Mouse (Mus musculus) MEL (cell line): Measurements from ENCODE around the gene Nrxn3. TPM values are rescaled to one million over a fixed set of nuclear protein-coding genes. Genes with fewer than 3 reads are reported as not detected.

Experiments used
- DNase-seq: peaks from one replicate; pipeline ENCODE4 v3.0.0; 2011; ENCODE audit warnings: low read depth, low spot score
- H3K27ac ChIP-seq: 2 replicates; pipeline ENCODE4 v1.5.1; 2012; ENCODE audit warnings: low read depth, mild to moderate bottlenecking, control low read depth, low read length, moderate library complexity; ENCODE audit not compliant: control insufficient read depth
- H3K27me3 ChIP-seq, 2 experiments: fragments of 150-350 bp in 1 of 2; sonication (generic) in 1 of 2; 2 replicates each; pipeline ENCODE4 v1.6.1; 2012; ENCODE audit warnings: low read length in 2 of 2, mild to moderate bottlenecking in 2 of 2, improper control_type of control experiment in 1 of 2, moderate library complexity in 1 of 2; ENCODE audit not compliant: insufficient read depth in 2 of 2, control insufficient read depth in 1 of 2
- H3K36me3 ChIP-seq, 2 experiments: 2 replicates each; pipeline ENCODE4 v1.6.1; 2012 to 2014; ENCODE audit warnings: low read length in 2 of 2, improper control_type of control experiment in 1 of 2, inconsistent platforms in 1 of 2, mild to moderate bottlenecking in 1 of 2; ENCODE audit not compliant: insufficient read depth in 2 of 2, control insufficient read depth in 1 of 2
- H3K4me1 ChIP-seq, 2 experiments: fragments of 150-350 bp in 1 of 2; sonication (generic) in 1 of 2; 2 replicates each; pipeline ENCODE4 v1.6.1; 2012; ENCODE audit warnings: low read length in 2 of 2, improper control_type of control experiment in 1 of 2, mild to moderate bottlenecking in 1 of 2; ENCODE audit not compliant: insufficient read depth in 2 of 2, control insufficient read depth in 1 of 2
- H3K4me3 ChIP-seq, 2 experiments: fragments of 150-350 bp in 1 of 2; sonication (generic) in 1 of 2; 2 replicates each; pipeline ENCODE4 v1.5.1; 2012; ENCODE audit warnings: low read depth in 2 of 2, low read length in 2 of 2, mild to moderate bottlenecking in 2 of 2, moderate library complexity in 2 of 2, control low read depth in 1 of 2, improper control_type of control experiment in 1 of 2; ENCODE audit not compliant: control insufficient read depth in 1 of 2, insufficient read depth in 1 of 2
- H3K79me2 ChIP-seq: 2 replicates; pipeline ENCODE4 v1.6.1; 2012; ENCODE audit warnings: mild to moderate bottlenecking, low read length, moderate library complexity; ENCODE audit not compliant: control insufficient read depth, poor library complexity, insufficient read depth
- H3K9ac ChIP-seq: 2 replicates; pipeline ENCODE4 v1.6.1; 2012; ENCODE audit warnings: low read depth, mild to moderate bottlenecking, control low read depth, low read length, moderate library complexity; ENCODE audit not compliant: control insufficient read depth, poor library complexity, severe bottlenecking
- H3K9me3 ChIP-seq: fragments of 150-350 bp; sonication (generic); replicated peaks from 2 replicates; pipeline ENCODE4 v1.6.1; 2012; ENCODE audit warnings: mild to moderate bottlenecking, low read length, improper control_type of control experiment, moderate library complexity; ENCODE audit not compliant: insufficient read depth
- BHLHE40 ChIP-seq: IDR thresholded peaks from 2 replicates; pipeline ENCODE4 v1.6.1; 2012; ENCODE audit warnings: low read depth, mild to moderate bottlenecking, inconsistent platforms, low read length, improper control_type of control experiment, borderline replicate concordance
- CHD1 ChIP-seq: IDR thresholded peaks from 2 replicates; pipeline ENCODE4 v1.6.1; 2012; ENCODE audit warnings: low read depth, mild to moderate bottlenecking, inconsistent platforms, low read length, improper control_type of control experiment
- CHD2 ChIP-seq: IDR thresholded peaks from 2 replicates; pipeline ENCODE4 v1.6.1; 2011; ENCODE audit warnings: low read length, improper control_type of control experiment
- CTCF ChIP-seq, 3 experiments: IDR thresholded peaks in 2 of 3; conservative IDR thresholded peaks in 1 of 3; 2 replicates each; pipeline ENCODE4 v1.5.1; 2011 to 2012; ENCODE audit warnings: low read length in 3 of 3, low read depth in 2 of 3, mild to moderate bottlenecking in 2 of 3, improper control_type of control experiment in 1 of 3, inconsistent platforms in 1 of 3, mixed read lengths in 1 of 3, moderate library complexity in 1 of 3; ENCODE audit not compliant: control insufficient read depth in 1 of 3, insufficient read depth in 1 of 3, poor library complexity in 1 of 3, severe bottlenecking in 1 of 3
- E2F4 ChIP-seq: IDR thresholded peaks from 2 replicates; pipeline ENCODE4 v1.6.1; 2011; ENCODE audit warnings: low read depth, low read length, improper control_type of control experiment, borderline replicate concordance
- EP300 ChIP-seq, 2 experiments: IDR thresholded peaks; 2 replicates each; pipeline ENCODE4 v1.6.1; 2011; ENCODE audit warnings: improper control_type of control experiment in 2 of 2, low read length in 2 of 2, low read depth in 1 of 2, mild to moderate bottlenecking in 1 of 2
- ETS1 ChIP-seq: IDR thresholded peaks from 2 replicates; pipeline ENCODE4 v1.6.1; 2012; ENCODE audit warnings: low read depth, mild to moderate bottlenecking, inconsistent platforms, low read length, improper control_type of control experiment, moderate library complexity
- GABPA ChIP-seq: IDR thresholded peaks from 2 replicates; pipeline ENCODE4 v1.6.1; 2012; ENCODE audit warnings: low read depth, mild to moderate bottlenecking, inconsistent platforms, low read length, improper control_type of control experiment, moderate library complexity
- GATA1 ChIP-seq: IDR thresholded peaks from 2 replicates; pipeline ENCODE4 v1.6.1; 2011; ENCODE audit warnings: low read depth, low read length, improper control_type of control experiment
- HCFC1 ChIP-seq: IDR thresholded peaks from 2 replicates; pipeline ENCODE4 v1.6.1; 2012; ENCODE audit warnings: low read depth, mild to moderate bottlenecking, inconsistent platforms, low read length, improper control_type of control experiment, moderate library complexity
- JUND ChIP-seq: IDR thresholded peaks from 2 replicates; pipeline ENCODE4 v1.6.1; 2011; ENCODE audit warnings: low read depth, mild to moderate bottlenecking, improper control_type of control experiment, low read length
- MAFK ChIP-seq: IDR thresholded peaks from 2 replicates; pipeline ENCODE4 v1.6.1; 2011; ENCODE audit warnings: low read depth, mild to moderate bottlenecking, low read length, improper control_type of control experiment, borderline replicate concordance
- MAX ChIP-seq: IDR thresholded peaks from 2 replicates; pipeline ENCODE4 v1.6.1; 2011; ENCODE audit warnings: low read length, improper control_type of control experiment
- MAZ ChIP-seq: IDR thresholded peaks from 2 replicates; pipeline ENCODE4 v1.6.1; 2012; ENCODE audit warnings: low read depth, mild to moderate bottlenecking, inconsistent platforms, low read length, improper control_type of control experiment
- MYB ChIP-seq: IDR thresholded peaks from 2 replicates; pipeline ENCODE4 v1.6.1; 2011; ENCODE audit warnings: mild to moderate bottlenecking, low read depth, low read length, improper control_type of control experiment
- MYC ChIP-seq: IDR thresholded peaks from 2 replicates; pipeline ENCODE4 v1.6.1; 2011; ENCODE audit warnings: low read depth, mild to moderate bottlenecking, low read length, improper control_type of control experiment, moderate library complexity
- POLR2A ChIP-seq, 2 experiments: IDR thresholded peaks; 2 replicates each; pipeline ENCODE4 v1.6.1; 2011 to 2012; ENCODE audit warnings: low read length in 2 of 2, mild to moderate bottlenecking in 2 of 2, control low read depth in 1 of 2, improper control_type of control experiment in 1 of 2, low read depth in 1 of 2, moderate library complexity in 1 of 2; ENCODE audit not compliant: control insufficient read depth in 1 of 2, insufficient read depth in 1 of 2, poor library complexity in 1 of 2
- RAD21 ChIP-seq: IDR thresholded peaks from 2 replicates; pipeline ENCODE4 v1.6.1; 2011; ENCODE audit warnings: mild to moderate bottlenecking, low read depth, low read length, improper control_type of control experiment
- RCOR1 ChIP-seq: IDR thresholded peaks from 2 replicates; pipeline ENCODE4 v1.6.1; 2012; ENCODE audit warnings: low read depth, mild to moderate bottlenecking, inconsistent platforms, low read length, improper control_type of control experiment
- SIN3A ChIP-seq: IDR thresholded peaks from 2 replicates; pipeline ENCODE4 v1.6.1; 2012; ENCODE audit warnings: low read length, improper control_type of control experiment, inconsistent platforms
- SMC3 ChIP-seq: IDR thresholded peaks from 2 replicates; pipeline ENCODE4 v1.6.1; 2011; ENCODE audit warnings: low read depth, low read length, improper control_type of control experiment
- TAL1 ChIP-seq: IDR thresholded peaks from 2 replicates; pipeline ENCODE4 v1.6.1; 2012; ENCODE audit warnings: mild to moderate bottlenecking, inconsistent platforms, low read length, moderate library complexity, mixed read lengths
- TBP ChIP-seq: IDR thresholded peaks from 2 replicates; pipeline ENCODE4 v1.8.0; 2011; ENCODE audit warnings: low read depth, low read length, improper control_type of control experiment
- TCF12 ChIP-seq: IDR thresholded peaks from 2 replicates; pipeline ENCODE4 v1.6.1; 2014; ENCODE audit warnings: low read depth, mild to moderate bottlenecking, inconsistent platforms, low read length, improper control_type of control experiment, moderate library complexity
- UBTF ChIP-seq: IDR thresholded peaks from 2 replicates; pipeline ENCODE4 v1.6.1; 2012; ENCODE audit warnings: low read depth, mild to moderate bottlenecking, inconsistent platforms, low read length, improper control_type of control experiment, moderate library complexity, borderline replicate concordance; ENCODE audit not compliant: insufficient read depth
- USF2 ChIP-seq, 2 experiments: IDR thresholded peaks; 2 replicates each; pipeline ENCODE4 v1.6.1; 2011 to 2012; ENCODE audit warnings: improper control_type of control experiment in 2 of 2, low read length in 2 of 2, borderline replicate concordance in 1 of 2, inconsistent platforms in 1 of 2, low read depth in 1 of 2, mild to moderate bottlenecking in 1 of 2; ENCODE audit not compliant: insufficient read depth in 1 of 2
- ZC3H11A ChIP-seq: IDR thresholded peaks from 2 replicates; pipeline ENCODE4 v1.6.1; 2012; ENCODE audit warnings: low read depth, mild to moderate bottlenecking, inconsistent platforms, low read length, improper control_type of control experiment
- ZNF384 ChIP-seq: IDR thresholded peaks from 2 replicates; pipeline ENCODE4 v1.6.1; 2012; ENCODE audit warnings: low read depth, mild to moderate bottlenecking, inconsistent platforms, low read length, improper control_type of control experiment
- polyA plus RNA-seq, 2 experiments: library from polyadenylated mRNA; stranded (reverse) in 1 of 2; unstranded in 1 of 2; fragments of >175 nt in 1 of 2; fragments of >200 nt in 1 of 2; gene quantifications; 2 replicates each; pipeline versions ENCODE4 v1.2.1 to v1.2.4; 2012; ENCODE audit warnings: low replicate concordance in 2 of 2, low read depth in 1 of 2; ENCODE audit not compliant: insufficient read length in 2 of 2, insufficient read depth in 1 of 2, missing spikeins in 1 of 2
- total RNA-seq: library from RNA; depleted of rRNA; stranded (reverse); fragments of 300-350 nt; gene quantifications from 2 replicates; pipeline ENCODE4 v1.2.3, GENCODE M21; 2012

Nrxn3 gene
- total and polyA plus RNA-seq, 3 experiments, result not detected

- no peak for DNase-seq
- H3K27me3 ChIP-seq, result no peaks in the 10 kb centered on the region
- no peaks in the 10 kb centered on the region for H3K9me3 ChIP-seq
- H3K79me2 ChIP-seq, result no peaks in the 10 kb centered on the region
- no peak overlapping the region for H3K4me3 ChIP-seq
- TF ChIP-seq ZNF384, result no peak
- TF ChIP-seq HCFC1, result no peak
- no peak for TF ChIP-seq TCF12
- no peak for TF ChIP-seq ETS1
- no peak for TF ChIP-seq CHD2
- TF ChIP-seq MAZ, result no peak
- no peak for TF ChIP-seq MAX
- no peak for TF ChIP-seq EP300 (IDR thresholded peaks at IDR 0.05; ENCODE audit: low read depth in 1 of 2, low read length in 2 of 2)
- TF ChIP-seq MYB, result no peak
- TF ChIP-seq UBTF, result no peak
- TF ChIP-seq MAFK, result no peak
- no peak for TF ChIP-seq ZC3H11A
- no peak for TF ChIP-seq GABPA
- no peak for TF ChIP-seq TAL1
- TF ChIP-seq E2F4, result no peak
- TF ChIP-seq CHD1, result no peak
- no peak for TF ChIP-seq SMC3
- no peak for TF ChIP-seq BHLHE40
- no peak for TF ChIP-seq SIN3A
- H3K27ac ChIP-seq, result no peak overlapping the region
- H3K4me1 ChIP-seq, result no peaks in the 10 kb centered on the region
- H3K36me3 ChIP-seq, result no peaks in the 10 kb centered on the region
- no peak overlapping the region for H3K9ac ChIP-seq
Observed at GRCm38 (mm10) chr12:89016436-89016835, 293.8 kb downstream of the Nrxn3 start.

DNA sequence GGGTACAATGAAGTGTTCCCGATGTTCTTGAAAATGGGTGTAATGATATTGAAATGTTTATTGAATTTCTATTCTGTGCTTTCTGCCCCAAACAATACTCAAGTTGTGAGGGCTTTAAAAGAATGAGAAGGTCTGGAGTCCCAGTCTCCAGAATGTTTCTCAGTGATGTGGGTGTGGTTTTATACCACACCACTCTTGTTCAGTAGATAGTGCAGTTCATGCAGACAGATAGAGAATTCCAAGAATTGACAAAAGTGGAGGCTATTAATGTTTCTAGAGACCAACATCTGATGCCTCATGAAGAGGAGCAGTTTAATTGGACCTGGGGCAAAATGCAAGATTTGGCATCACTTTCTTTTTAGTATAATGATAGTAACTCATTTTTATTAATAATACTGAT lies 302.5 kb downstream of the Nrxn3 start:
- Histone ChIP-seq H3K9ac (no peak overlapping the region), H3K4me3 (no peak overlapping the region), H3K36me3 (no peaks in the 10 kb centered on the region), H3K27ac (no peak overlapping the region), H3K27me3 (no peaks in the 10 kb centered on the region), H3K79me2 (no peaks in the 10 kb centered on the region), H3K4me1 (no peaks in the 10 kb centered on the region), H3K9me3 (no peaks in the 10 kb centered on the region)
- no peak for DNase-seq
- TF ChIP-seq GATA1, result no peak
- no peak for TF ChIP-seq MYB
- no peak for TF ChIP-seq JUND
- no peak for TF ChIP-seq USF2 (IDR thresholded peaks at IDR 0.05; ENCODE audit: borderline replicate concordance in 1 of 2, insufficient read depth in 1 of 2, low read depth in 1 of 2, low read length in 2 of 2)
- no peak for TF ChIP-seq RAD21
- no peak for TF ChIP-seq MAFK
- TF ChIP-seq MAZ, result no peak
- TF ChIP-seq E2F4, result no peak
- no peak for TF ChIP-seq TBP
- no peak for TF ChIP-seq RCOR1
- no peak for TF ChIP-seq POLR2A (IDR thresholded peaks at IDR 0.05; ENCODE audit: control insufficient read depth in 1 of 2, insufficient read depth in 1 of 2, low read depth in 1 of 2, low read length in 2 of 2, poor library complexity in 1 of 2)
- no peak for TF ChIP-seq SIN3A
- TF ChIP-seq MYC, result no peak
- no peak for TF ChIP-seq CTCF (IDR thresholded peaks at IDR 0.05 in 2 of 3, conservative IDR thresholded peaks at IDR 0.05 in 1 of 3; ENCODE audit: control insufficient read depth in 1 of 3, insufficient read depth in 1 of 3, low read depth in 2 of 3, low read length in 3 of 3, poor library complexity in 1 of 3, severe bottlenecking in 1 of 3)
